Mouse (Mus musculus) testis, postnatal 10 days (tissue): ENCODE results near the gene Map1s.
A peak's percentile ranks its signal among the peaks of the same experiment; 100 is the strongest.

Experiments used
- DNase-seq: peaks from one replicate; pipeline ENCODE4 v3.0.0; 2021; ENCODE audit warnings: low spot score

Gene Map1s

DNA sequence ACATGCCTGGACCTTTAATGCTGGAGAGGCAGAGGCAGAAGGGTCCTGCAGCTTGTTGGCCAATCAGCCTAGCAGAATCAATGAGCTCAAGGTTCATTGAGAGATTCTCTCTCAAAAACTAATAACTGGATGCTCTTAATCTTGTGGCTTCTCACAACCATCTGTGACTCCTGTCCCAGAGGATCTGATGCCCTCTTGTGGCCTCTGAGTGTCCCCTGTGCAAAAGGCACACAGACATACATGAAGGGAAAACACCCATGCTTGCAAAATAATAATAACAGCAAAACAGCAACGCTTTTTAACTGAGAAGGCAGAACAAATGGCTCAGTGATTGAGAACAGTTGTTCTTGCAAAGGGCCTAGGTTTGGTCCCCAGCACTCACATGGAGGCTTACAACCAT, 44.1 kb downstream of the Map1s start:
- peak; percentile 20 for DNase-seq

DNA sequence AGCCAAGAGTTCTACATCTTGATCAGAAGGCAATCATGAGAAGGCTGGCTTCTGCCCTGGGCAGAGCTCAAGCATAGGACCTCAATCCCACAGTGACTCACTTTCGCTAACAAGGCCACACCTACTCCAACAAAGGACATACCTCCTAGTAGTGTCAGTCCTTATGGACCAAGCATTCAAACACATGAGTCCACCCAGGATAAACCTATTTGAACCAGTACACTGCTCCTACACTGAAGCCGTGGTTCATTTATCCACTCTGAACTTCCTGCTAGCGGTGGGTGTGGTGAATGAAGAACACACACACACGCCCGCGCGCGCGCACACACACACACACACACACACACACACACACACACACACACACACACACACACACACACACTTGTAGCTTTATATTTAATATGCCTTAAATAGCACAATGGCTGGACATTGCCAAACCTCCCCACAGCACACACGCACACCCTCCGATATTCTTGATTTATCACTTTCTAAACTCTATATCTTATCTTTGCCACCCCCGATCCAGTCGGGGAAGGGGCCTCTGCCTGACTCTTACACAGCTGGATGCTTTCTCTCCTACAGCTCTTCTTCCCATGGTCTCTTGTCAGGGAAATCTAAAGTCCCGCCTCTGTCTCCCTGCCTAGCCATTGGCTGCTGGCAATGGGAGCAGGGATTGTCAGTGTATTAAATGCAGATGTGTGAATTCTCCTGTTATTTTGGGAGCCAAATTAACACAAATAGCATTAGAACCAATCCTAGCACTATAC, 55.2 kb downstream of the Map1s start:
- DNase-seq, result no peak

DNA sequence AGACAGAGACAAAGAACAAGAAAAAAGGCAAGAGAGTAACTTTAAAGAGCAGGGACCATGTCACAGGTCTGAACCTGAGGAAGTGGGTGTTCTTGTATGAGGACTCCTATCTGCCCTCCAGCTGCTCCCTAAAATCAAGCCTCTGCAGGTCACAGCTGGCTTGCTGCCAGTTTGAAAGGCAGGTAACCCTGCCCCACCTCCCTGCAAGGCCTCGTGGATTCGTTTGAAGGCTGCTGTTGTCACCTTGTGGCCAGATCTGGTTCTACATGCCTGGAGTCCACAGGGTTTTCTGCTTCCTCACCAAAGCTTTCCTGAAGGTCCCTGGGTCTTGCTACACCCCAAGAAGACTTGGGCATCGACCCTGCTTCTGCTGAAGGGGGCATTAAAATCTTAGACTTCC, 58.4 kb downstream of the Map1s start:
- DNase-seq, result peak; percentile 58

DNA sequence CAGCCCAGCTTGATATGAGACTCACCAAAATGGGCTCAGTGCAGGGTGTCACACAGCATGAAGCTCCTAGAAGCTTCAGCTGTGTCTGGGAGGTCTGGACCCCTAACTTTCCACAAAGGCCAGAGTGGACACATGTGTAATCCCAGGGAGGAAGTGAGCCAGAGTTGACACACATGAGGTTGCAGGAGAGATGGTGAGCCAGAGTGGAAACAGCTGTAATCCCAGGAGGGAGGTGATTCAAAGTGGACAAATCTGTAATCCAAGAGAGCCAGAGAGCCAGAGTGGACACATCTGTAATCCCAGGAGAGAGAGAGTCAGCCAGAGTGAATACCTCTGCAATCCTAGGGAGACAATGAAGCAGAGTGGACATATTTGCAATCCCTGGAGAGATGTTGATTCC, 59.1 kb downstream of the Map1s start:
- DNase-seq, result no peak
